18 mouse cellular contexts compared by ENCODE assay signal in genomic region chr2:84025217-84025616, GRCm38 (mm10). TPM values are rescaled to one million over a fixed set of nuclear protein-coding genes. Genes with fewer than 3 reads are reported as not detected.
A peak's percentile ranks its signal among the peaks of the same experiment; 100 is the strongest.
DNase-seq lines count a peak whose midpoint lies in the region; ATAC-seq lines count a peak whose summit lies in the region.
"Had no signal": no experiment of that assay in that cellular context is flagged by ENCODE, and none has a peak within 500 bp of the region (broad histone marks: within the 10 kb centered on the region; RNA-seq: fewer than 3 reads in every experiment).

No protein-coding gene starts in this region.

- no peak for ATAC-seq in heart, embryonic 11.5 days (replicated peaks; ENCODE audit: insufficient number of reproducible peaks, low FRiP score, low TSS enrichment)
- ATAC-seq in neural tube, embryonic 14.5 days (ENCODE audit: low read depth) = peak; percentile 28; the same call in 1 of the 2 replicates
- ATAC-seq: midbrain, embryonic 16.5 days had no signal

- no peak overlapping the region for H3K27ac ChIP-seq in heart, embryonic 11.5 days (ENCODE audit: low read depth, low read length)
- H3K27ac ChIP-seq in neural tube, embryonic 14.5 days (ENCODE audit: low read depth, low read length) = no peak overlapping the region
- H3K27ac ChIP-seq: hindbrain, embryonic 14.5 days; liver, embryonic 15.5 days had no signal

- H3K9ac ChIP-seq in heart, embryonic 11.5 days (ENCODE audit: low read depth, low read length) = no peak overlapping the region
- no peak overlapping the region for H3K9ac ChIP-seq in neural tube, embryonic 14.5 days (replicated peaks; ENCODE audit: low read depth, low read length)
- H3K9ac ChIP-seq: hindbrain, embryonic 14.5 days; liver, embryonic 15.5 days had no signal

- no peaks in the 10 kb centered on the region for H3K36me3 ChIP-seq in heart, embryonic 11.5 days (ENCODE audit: control insufficient read depth, insufficient read depth, low read length)
- H3K36me3 ChIP-seq in neural tube, embryonic 14.5 days (ENCODE audit: control insufficient read depth, insufficient read depth, low read length) = no peaks in the 10 kb centered on the region
- H3K36me3 ChIP-seq: liver, embryonic 15.5 days had no signal

- intact Hi-C loops in heart, postnatal 14 days (cut with DNase I) = no loop called here

- H3K4me2 ChIP-seq in heart, embryonic 11.5 days = no peak overlapping the region
- no peak overlapping the region for H3K4me2 ChIP-seq in neural tube, embryonic 14.5 days (ENCODE audit: low read depth, low read length)
- H3K4me2 ChIP-seq: hindbrain, embryonic 14.5 days; liver, embryonic 15.5 days had no signal

- no peaks in the 10 kb centered on the region for H3K4me1 ChIP-seq in heart, embryonic 11.5 days (ENCODE audit: control insufficient read depth, insufficient read depth, low read length)
- no peaks in the 10 kb centered on the region for H3K4me1 ChIP-seq in neural tube, embryonic 14.5 days (ENCODE audit: control insufficient read depth, insufficient read depth, low read length)
- H3K4me1 ChIP-seq: liver, embryonic 15.5 days had no signal

- H3K9me3 ChIP-seq in heart, embryonic 11.5 days (replicated peaks; ENCODE audit: control insufficient read depth, low read length) = no peaks in the 10 kb centered on the region
- H3K9me3 ChIP-seq in neural tube, embryonic 14.5 days (ENCODE audit: control insufficient read depth, low read length) = no peaks in the 10 kb centered on the region
- H3K9me3 ChIP-seq: liver, embryonic 15.5 days had no signal

- WGBS in heart, embryonic 11.5 days (ENCODE audit: insufficient replicate concordance) = 71% methylated on average over 4 of the region's 4 CpGs
- WGBS in neural tube, embryonic 14.5 days = 64% methylated on average over 4 of the region's 4 CpGs

- DNase-seq in heart, adult 11 months = peak; percentile 98
- no peak for DNase-seq in neural tube, embryonic 10.5 days (ENCODE audit: extremely low spot score, low spot score)
- DNase-seq in heart, postnatal 14 days = peak; percentile 52 to 53
- no peak for DNase-seq in MN1 (ENCODE audit: low spot score)
- no peak for DNase-seq in cerebellum, adult 8-10 months
- DNase-seq in left cerebral cortex, adult 9 months (ENCODE audit: low spot score in 2 of 2) = no peak
- DNase-seq: adrenal gland, adult 8-10 months; cerebellum, adult 11-12 months; kidney, postnatal 10 days; thymus, adult 18-20 months had no signal

- no peak overlapping the region for H3K4me3 ChIP-seq in heart, embryonic 11.5 days (ENCODE audit: low read depth, low read length)
- no peak overlapping the region for H3K4me3 ChIP-seq in neural tube, embryonic 14.5 days (ENCODE audit: low read depth, low read length)
- H3K4me3 ChIP-seq: liver, embryonic 15.5 days had no signal

- H3K27me3 ChIP-seq in heart, embryonic 11.5 days (ENCODE audit: control insufficient read depth, insufficient read depth, low read length) = no peaks in the 10 kb centered on the region
- H3K27me3 ChIP-seq in neural tube, embryonic 14.5 days (ENCODE audit: control insufficient read depth, insufficient read depth, low read length) = no peaks in the 10 kb centered on the region
- H3K27me3 ChIP-seq: liver, embryonic 15.5 days had no signal

RNA-seq across cellular contexts. Expression of gene Gm13691, which starts 34.9 kb away (rescaled TPM):
- not detected in 2 replicates for polyA plus RNA-seq in heart, embryonic 11.5 days (2014; fragmentation: Nextera tagmentation; extraction: Ambion mirVana)
- not detected in 2 replicates for polyA plus RNA-seq in neural tube, embryonic 14.5 days (2014; fragmentation: Nextera tagmentation; extraction: Ambion mirVana)
- total RNA-seq in heart, postnatal 14 days (2021) = under 1 TPM; 0.80 to 0.86 TPM
- polyA plus RNA-seq: C2C12; embryonic facial prominence, embryonic 11.5 days; hindbrain, embryonic 14.5 days; liver, embryonic 15.5 days; midbrain, embryonic 16.5 days; spleen, adult 2 months had no signal

RNA-seq across cellular contexts. Expression of gene Gm13697, which starts 40.7 kb away (rescaled TPM):
- not detected in 2 replicates for polyA plus RNA-seq in heart, embryonic 11.5 days (2014; fragmentation: Nextera tagmentation; extraction: Ambion mirVana)
- polyA plus RNA-seq in neural tube, embryonic 14.5 days (2014; fragmentation: Nextera tagmentation; extraction: Ambion mirVana) = not detected in 2 replicates
- total RNA-seq in heart, postnatal 14 days (2021) = under 1 TPM; 0.80 to 0.86 TPM
- polyA plus RNA-seq: C2C12; embryonic facial prominence, embryonic 11.5 days; hindbrain, embryonic 14.5 days; liver, embryonic 15.5 days; midbrain, embryonic 16.5 days; spleen, adult 2 months had no signal

RNA-seq across cellular contexts. Expression of gene Gm13694, which starts 46.5 kb away (rescaled TPM):
- polyA plus RNA-seq in heart, embryonic 11.5 days (2014; fragmentation: Nextera tagmentation; extraction: Ambion mirVana) = not detected in 2 replicates
- not detected in 2 replicates for polyA plus RNA-seq in neural tube, embryonic 14.5 days (2014; fragmentation: Nextera tagmentation; extraction: Ambion mirVana)
- total RNA-seq in heart, postnatal 14 days (2021) = under 1 TPM; 0.80 to 0.86 TPM
- polyA plus RNA-seq: C2C12; embryonic facial prominence, embryonic 11.5 days; hindbrain, embryonic 14.5 days; liver, embryonic 15.5 days; midbrain, embryonic 16.5 days; spleen, adult 2 months had no signal

RNA-seq across cellular contexts. Expression of gene Gm13696, which starts 52.3 kb away (rescaled TPM):
- polyA plus RNA-seq in heart, embryonic 11.5 days (2014; fragmentation: Nextera tagmentation; extraction: Ambion mirVana) = not detected in 2 replicates
- not detected in 2 replicates for polyA plus RNA-seq in neural tube, embryonic 14.5 days (2014; fragmentation: Nextera tagmentation; extraction: Ambion mirVana)
- total RNA-seq in heart, postnatal 14 days (2021) = under 1 TPM; 0.80 to 0.86 TPM
- polyA plus RNA-seq: C2C12; embryonic facial prominence, embryonic 11.5 days; hindbrain, embryonic 14.5 days; liver, embryonic 15.5 days; midbrain, embryonic 16.5 days; spleen, adult 2 months had no signal

RNA-seq across cellular contexts. Expression of gene Gm13695, which starts 58.1 kb away (rescaled TPM):
- not detected in 2 replicates for polyA plus RNA-seq in heart, embryonic 11.5 days (2014; fragmentation: Nextera tagmentation; extraction: Ambion mirVana)
- not detected in 2 replicates for polyA plus RNA-seq in neural tube, embryonic 14.5 days (2014; fragmentation: Nextera tagmentation; extraction: Ambion mirVana)
- under 1 TPM in 1 of 2 experiments, not detected in 1; 0.86 TPM for total RNA-seq in heart, postnatal 14 days (2021)
- polyA plus RNA-seq: C2C12; embryonic facial prominence, embryonic 11.5 days; hindbrain, embryonic 14.5 days; liver, embryonic 15.5 days; midbrain, embryonic 16.5 days; spleen, adult 2 months had no signal

Comparison
In these comparisons a context has a peak if more than half of its experiments do, and no peak if none do; other contexts are left out.
1. DNase-seq: peak in heart, adult 11 months (single experiment) and heart, postnatal 14 days (2 of 2); none in neural tube, embryonic 10.5 days (single experiment), MN1 (single experiment), cerebellum, adult 8-10 months (single experiment) and left cerebral cortex, adult 9 months (0 of 2).